ENCODE assay signal across 10 mouse cellular contexts in genomic region chr11:119514108-119514860, GRCm38 (mm10). TPM values are rescaled to one million over a fixed set of nuclear protein-coding genes. Genes with fewer than 3 reads are reported as not detected.
A peak's percentile ranks its signal among the peaks of the same experiment; 100 is the strongest.
DNase-seq lines count a peak whose midpoint lies in the region; ATAC-seq and TF ChIP-seq lines count a peak whose summit lies in the region.
"Had no signal": no experiment of that assay in that cellular context is flagged by ENCODE, and none has a peak within 500 bp of the region (broad histone marks: within the 10 kb centered on the region; RNA-seq: fewer than 3 reads in every experiment).

No protein-coding gene starts in this region.

- WGBS in heart, embryonic 10.5 days: 48% methylated on average over 16 of the region's 16 CpGs
- 48% methylated on average over 16 of the region's 16 CpGs for WGBS in heart, adult 2 months
- WGBS in embryonic facial prominence, embryonic 12.5 days: 53% methylated on average over 16 of the region's 16 CpGs
- WGBS in hindbrain, embryonic 16.5 days: 25% methylated on average over 16 of the region's 16 CpGs

- no peaks in the 10 kb centered on the region for H3K36me3 ChIP-seq in heart, embryonic 10.5 days
- no peaks in the 10 kb centered on the region for H3K36me3 ChIP-seq in heart, adult 2 months (ENCODE audit: control insufficient read depth, insufficient read depth, low read length)
- H3K36me3 ChIP-seq in E14TG2a.4 (ENCODE audit: insufficient read depth, low read length): no peaks in the 10 kb centered on the region
- H3K36me3 ChIP-seq in embryonic facial prominence, embryonic 12.5 days: no peaks in the 10 kb centered on the region
- no peaks in the 10 kb centered on the region for H3K36me3 ChIP-seq in hindbrain, embryonic 16.5 days (ENCODE audit: control insufficient read depth, insufficient read depth, low read length)

- no peak for TF ChIP-seq POLR2A in heart, adult 2 months (IDR thresholded peaks at IDR 0.05; ENCODE audit: insufficient read depth, low read depth, low read length)

- H3K4me2 ChIP-seq in embryonic facial prominence, embryonic 12.5 days (replicated peaks): peak overlapping the region; percentile 44
- peak overlapping the region; percentile 39 for H3K4me2 ChIP-seq in hindbrain, embryonic 16.5 days (ENCODE audit: low read length)

- H3K27me3 ChIP-seq in heart, embryonic 10.5 days (ENCODE audit: insufficient read depth, poor library complexity, severe bottlenecking): peaks cover 73% of the 10 kb centered on the region
- no peaks in the 10 kb centered on the region for H3K27me3 ChIP-seq in heart, adult 2 months (ENCODE audit: control insufficient read depth, insufficient read depth, low read length)
- peaks cover 68% of the 10 kb centered on the region for H3K27me3 ChIP-seq in E14TG2a.4 (ENCODE audit: insufficient read depth, low read length)
- peaks cover 24% of the 10 kb centered on the region for H3K27me3 ChIP-seq in embryonic facial prominence, embryonic 12.5 days
- H3K27me3 ChIP-seq in hindbrain, embryonic 16.5 days (replicated peaks; ENCODE audit: control insufficient read depth, insufficient read depth, low read length): no peaks in the 10 kb centered on the region

- no peak overlapping the region for H3K27ac ChIP-seq in heart, embryonic 10.5 days
- no peak overlapping the region for H3K27ac ChIP-seq in heart, adult 2 months
- no peak overlapping the region for H3K27ac ChIP-seq in embryonic facial prominence, embryonic 12.5 days
- H3K27ac ChIP-seq in hindbrain, embryonic 16.5 days (ENCODE audit: low read depth, low read length): peak overlapping the region; percentile 72

- TF ChIP-seq CTCF in heart, adult 2 months (IDR thresholded peaks at IDR 0.05): no peak
- no peak for TF ChIP-seq CTCF in E14TG2a.4 (conservative IDR thresholded peaks at IDR 0.05; ENCODE audit: low read length)

- no peaks in the 10 kb centered on the region for H3K9me3 ChIP-seq in heart, embryonic 10.5 days
- H3K9me3 ChIP-seq in E14TG2a.4 (ENCODE audit: low read length): no peaks in the 10 kb centered on the region
- H3K9me3 ChIP-seq in embryonic facial prominence, embryonic 12.5 days: no peaks in the 10 kb centered on the region
- no peaks in the 10 kb centered on the region for H3K9me3 ChIP-seq in hindbrain, embryonic 16.5 days (ENCODE audit: control insufficient read depth, low read length)

- peak overlapping the region; percentile 54 for H3K4me3 ChIP-seq in heart, embryonic 10.5 days
- H3K4me3 ChIP-seq in heart, adult 2 months: no peak overlapping the region
- peak overlapping the region; percentile 70 for H3K4me3 ChIP-seq in E14TG2a.4 (replicated peaks; ENCODE audit: low read length)
- H3K4me3 ChIP-seq in embryonic facial prominence, embryonic 12.5 days: peak overlapping the region; percentile 19; the same call in 1 of the 2 replicates
- no peak overlapping the region for H3K4me3 ChIP-seq in hindbrain, embryonic 16.5 days (ENCODE audit: low read length)

- no peaks in the 10 kb centered on the region for H3K79me2 ChIP-seq in heart, adult 2 months (replicated peaks; ENCODE audit: control insufficient read depth, insufficient read depth, low read length)

- no peak overlapping the region for H3K9ac ChIP-seq in heart, adult 2 months (ENCODE audit: low read depth, low read length)
- no peak overlapping the region for H3K9ac ChIP-seq in embryonic facial prominence, embryonic 12.5 days
- peak overlapping the region; percentile 55 for H3K9ac ChIP-seq in hindbrain, embryonic 16.5 days (ENCODE audit: low read depth, low read length)

- DNase-seq in heart, embryonic 10.5 days (ENCODE audit: low spot score): no peak
- DNase-seq in heart, adult 2 months: no peak
- no peak for DNase-seq in urinary bladder, postnatal 14 days (ENCODE audit: low spot score)
- DNase-seq in right cerebral cortex, adult 18-20 months: no peak
- DNase-seq in gastrocnemius, postnatal 14 days: no peak

- intact Hi-C loops in heart, adult 2 months (cut with DNase I): no loop called here
- intact Hi-C loops in gastrocnemius, postnatal 14 days (cut with DNase I; ENCODE audit: low total_unique reads): no loop called here

- TF ChIP-seq EP300 in heart, adult 2 months (IDR thresholded peaks at IDR 0.05; ENCODE audit: insufficient read depth, low read depth, low read length): no peak

- ATAC-seq in embryonic facial prominence, embryonic 12.5 days (ENCODE audit: insufficient number of reproducible peaks, insufficient read depth, low FRiP score, low TSS enrichment): no peak
- ATAC-seq in hindbrain, embryonic 16.5 days: 0 out of 2 replicates have a peak, but pooled peaks have one; percentile 46

- peaks cover 45% of the 10 kb centered on the region for H3K4me1 ChIP-seq in heart, embryonic 10.5 days
- no peaks in the 10 kb centered on the region for H3K4me1 ChIP-seq in heart, adult 2 months (ENCODE audit: control insufficient read depth, insufficient read depth, low read length)
- H3K4me1 ChIP-seq in E14TG2a.4 (replicated peaks; ENCODE audit: low read depth, low read length): peaks cover 43% of the 10 kb centered on the region
- peaks cover 19% of the 10 kb centered on the region for H3K4me1 ChIP-seq in embryonic facial prominence, embryonic 12.5 days
- H3K4me1 ChIP-seq in hindbrain, embryonic 16.5 days (ENCODE audit: control insufficient read depth, insufficient read depth, low read depth, low read length): peaks cover 24% of the 10 kb centered on the region

RNA-seq across cellular contexts. Expression of gene Endov, which starts 23.1 kb away (rescaled TPM):
- 16.2 and 17.2 TPM in 2 replicates for polyA plus RNA-seq in heart, embryonic 10.5 days (2016; fragmentation: Nextera tagmentation; extraction: Ambion mirVana)
- 1 to 10 TPM; 6.9 to 7.3 TPM for total RNA-seq in heart, adult 2 months (2021)
- 6.9 and 8.3 TPM in 2 replicates for polyA plus RNA-seq in heart, adult 2 months (2012; rRNA removed)
- polyA plus RNA-seq in embryonic facial prominence, embryonic 12.5 days (2016; fragmentation: Nextera tagmentation; extraction: Ambion mirVana): 19.1 and 22.4 TPM in 2 replicates
- 15.1 and 17.1 TPM in 2 replicates for polyA plus RNA-seq in hindbrain, embryonic 16.5 days (2015; fragmentation: Nextera tagmentation; extraction: Ambion mirVana)
- total RNA-seq in gastrocnemius, postnatal 14 days (2021): 1 to 10 TPM; 7.3 to 8.7 TPM

RNA-seq across cellular contexts. Expression of gene Nptx1, which starts 33.3 kb away (rescaled TPM):
- 0.49 and 0.88 TPM in 2 replicates for polyA plus RNA-seq in heart, embryonic 10.5 days (2016; fragmentation: Nextera tagmentation; extraction: Ambion mirVana)
- total RNA-seq in heart, adult 2 months (2021): under 1 TPM; 0.09 to 0.23 TPM
- polyA plus RNA-seq in heart, adult 2 months (2012; rRNA removed): 0.12 and 0.16 TPM in 2 replicates
- 2.0 and 2.4 TPM in 2 replicates for polyA plus RNA-seq in embryonic facial prominence, embryonic 12.5 days (2016; fragmentation: Nextera tagmentation; extraction: Ambion mirVana)
- polyA plus RNA-seq in hindbrain, embryonic 16.5 days (2015; fragmentation: Nextera tagmentation; extraction: Ambion mirVana): 15.6 and 22.4 TPM in 2 replicates
- under 1 TPM; 0.35 to 0.40 TPM for total RNA-seq in gastrocnemius, postnatal 14 days (2021)
- total RNA-seq: common myeloid progenitor, adult 5-6 weeks; granulocyte monocyte progenitor cell, adult 5-6 weeks had no signal

Comparison
In these comparisons a context has a peak if more than half of its experiments do, and no peak if none do; other contexts are left out.
1. H3K4me3 ChIP-seq: peak in heart, embryonic 10.5 days (single experiment), E14TG2a.4 (single experiment) and embryonic facial prominence, embryonic 12.5 days (single experiment); none in heart, adult 2 months (single experiment) and hindbrain, embryonic 16.5 days (single experiment).